Mouse (Mus musculus): ENCODE results near the gene Akap8l. TPM values are rescaled to one million over a fixed set of nuclear protein-coding genes. Genes with fewer than 3 reads are reported as not detected.

Akap8l gene
- total RNA-seq, 1 experiment: 63.6 TPM

- in situ Hi-C loops (cut with MboI; ENCODE audit: low sequenced_read_pairs in 2 of 2, unreplicated experiment in 2 of 2): loop anchor here in 1 of 2 experiments (10.0 kb wide), 1 partner anchor 155 kb away; no protein-coding TSS in a partner anchor
- DNase-seq (ENCODE audit: low read depth, low spot score): no peak
- H3K9ac ChIP-seq (ENCODE audit: insufficient read depth, low read depth, low read length, poor library complexity, severe bottlenecking): no peak overlapping the region
- H3K4me3 ChIP-seq (ENCODE audit: insufficient read depth in 1 of 2, low read depth in 1 of 2, low read length in 2 of 2, poor library complexity in 1 of 2, severe bottlenecking in 1 of 2): no peak overlapping the region
- H3K9me3 ChIP-seq (ENCODE audit: control insufficient read depth, insufficient read depth, low read depth, low read length): no peaks in the 10 kb centered on the region
- no peak overlapping the region for H3K27ac ChIP-seq (ENCODE audit: insufficient read depth, low read depth, low read length, poor library complexity, severe bottlenecking)
- H3K4me1 ChIP-seq (ENCODE audit: control insufficient read depth in 2 of 2, insufficient read depth in 2 of 2, low read length in 2 of 2, poor library complexity in 1 of 2): no peaks in the 10 kb centered on the region
- TF ChIP-seq HCFC1 (IDR thresholded peaks at IDR 0.05; ENCODE audit: borderline replicate concordance, insufficient read depth, low read length): no peak
- TF ChIP-seq CHD2 (IDR thresholded peaks at IDR 0.05; ENCODE audit: low read depth, low read length): no peak
- TF ChIP-seq MAFK (IDR thresholded peaks at IDR 0.05; ENCODE audit: insufficient read depth, low read depth, low read length): no peak
- TF ChIP-seq ZC3H11A (IDR thresholded peaks at IDR 0.05; ENCODE audit: borderline replicate concordance, low read depth, low read length): no peak
- no peak for TF ChIP-seq ZNF384 (IDR thresholded peaks at IDR 0.05; ENCODE audit: low read depth, low read length)
- peaks cover 24% of the 10 kb centered on the region for H3K36me3 ChIP-seq (ENCODE audit: control insufficient read depth, insufficient read depth, low read length, poor library complexity, severe bottlenecking)
Observed at GRCm38 (mm10) chr17:32340110-32340509, 10.3 kb downstream of the Akap8l start.

- Histone ChIP-seq H3K27ac (ENCODE audit: insufficient read depth, low read depth, low read length, poor library complexity, severe bottlenecking) (no peak overlapping the region), H3K4me3 (ENCODE audit: insufficient read depth in 1 of 2, low read depth in 1 of 2, low read length in 2 of 2, poor library complexity in 1 of 2, severe bottlenecking in 1 of 2) (no peak overlapping the region), H3K9ac (ENCODE audit: insufficient read depth, low read depth, low read length, poor library complexity, severe bottlenecking) (no peak overlapping the region), H3K4me1 (ENCODE audit: control insufficient read depth in 2 of 2, insufficient read depth in 2 of 2, low read length in 2 of 2, poor library complexity in 1 of 2) (peaks cover 0 to 3% of the 10 kb centered on the region in 2 experiments; a peak in 1 of 4 replicates), H3K9me3 (ENCODE audit: control insufficient read depth, insufficient read depth, low read depth, low read length) (no peaks in the 10 kb centered on the region), H3K36me3 (ENCODE audit: control insufficient read depth, insufficient read depth, low read length, poor library complexity, severe bottlenecking) (peaks cover 46% of the 10 kb centered on the region)
- TF ChIP-seq CHD2 (IDR thresholded peaks at IDR 0.05; ENCODE audit: low read depth, low read length) (no peak), HCFC1 (IDR thresholded peaks at IDR 0.05; ENCODE audit: borderline replicate concordance, insufficient read depth, low read length) (no peak), ZC3H11A (IDR thresholded peaks at IDR 0.05; ENCODE audit: borderline replicate concordance, low read depth, low read length) (no peak), ZNF384 (IDR thresholded peaks at IDR 0.05; ENCODE audit: low read depth, low read length) (no peak), MAFK (IDR thresholded peaks at IDR 0.05; ENCODE audit: insufficient read depth, low read depth, low read length) (no peak)
- no peak for DNase-seq (ENCODE audit: low read depth, low spot score)
- in situ Hi-C loops (cut with MboI; ENCODE audit: low sequenced_read_pairs in 2 of 2, unreplicated experiment in 2 of 2): no loop called here
Observed at GRCm38 (mm10) chr17:32335869-32336268, 14.5 kb downstream of the Akap8l start.

GRCm38 (mm10) chr17:32334921-32335320 lies 15.5 kb downstream of the Akap8l start:
- peaks cover 0 to 3% of the 10 kb centered on the region in 2 experiments; a peak in 1 of 4 replicates for H3K4me1 ChIP-seq (ENCODE audit: control insufficient read depth in 2 of 2, insufficient read depth in 2 of 2, low read length in 2 of 2, poor library complexity in 1 of 2)
- no peak overlapping the region for H3K27ac ChIP-seq (ENCODE audit: insufficient read depth, low read depth, low read length, poor library complexity, severe bottlenecking)
- no peak for DNase-seq (ENCODE audit: low read depth, low spot score)
- in situ Hi-C loops (cut with MboI; ENCODE audit: low sequenced_read_pairs in 2 of 2, unreplicated experiment in 2 of 2): no loop called here
- no peaks in the 10 kb centered on the region for H3K9me3 ChIP-seq (ENCODE audit: control insufficient read depth, insufficient read depth, low read depth, low read length)
- no peak overlapping the region for H3K4me3 ChIP-seq (ENCODE audit: insufficient read depth in 1 of 2, low read depth in 1 of 2, low read length in 2 of 2, poor library complexity in 1 of 2, severe bottlenecking in 1 of 2)
- no peak overlapping the region for H3K9ac ChIP-seq (ENCODE audit: insufficient read depth, low read depth, low read length, poor library complexity, severe bottlenecking)
- H3K36me3 ChIP-seq (ENCODE audit: control insufficient read depth, insufficient read depth, low read length, poor library complexity, severe bottlenecking): peaks cover 46% of the 10 kb centered on the region
- no peak for TF ChIP-seq ZNF384 (IDR thresholded peaks at IDR 0.05; ENCODE audit: low read depth, low read length)
- TF ChIP-seq ZC3H11A (IDR thresholded peaks at IDR 0.05; ENCODE audit: borderline replicate concordance, low read depth, low read length): no peak

GRCm38 (mm10) chr17:32333675-32334303 lies 16.6 kb downstream of the Akap8l start:
- Histone ChIP-seq H3K9ac (ENCODE audit: insufficient read depth, low read depth, low read length, poor library complexity, severe bottlenecking) (peak overlapping the region; percentile 37), H3K4me3 (ENCODE audit: insufficient read depth in 1 of 2, low read depth in 1 of 2, low read length in 2 of 2, poor library complexity in 1 of 2, severe bottlenecking in 1 of 2) (peak overlapping the region; percentile 24 to 44), H3K4me1 (ENCODE audit: control insufficient read depth in 2 of 2, insufficient read depth in 2 of 2, low read length in 2 of 2, poor library complexity in 1 of 2) (peaks cover 0 to 3% of the 10 kb centered on the region in 2 experiments; a peak in 1 of 4 replicates), H3K36me3 (ENCODE audit: control insufficient read depth, insufficient read depth, low read length, poor library complexity, severe bottlenecking) (peaks cover 46% of the 10 kb centered on the region), H3K27ac (ENCODE audit: insufficient read depth, low read depth, low read length, poor library complexity, severe bottlenecking) (no peak overlapping the region), H3K9me3 (ENCODE audit: control insufficient read depth, insufficient read depth, low read depth, low read length) (no peaks in the 10 kb centered on the region)
- no peak for DNase-seq (ENCODE audit: low read depth, low spot score)
- in situ Hi-C loops (cut with MboI; ENCODE audit: low sequenced_read_pairs in 2 of 2, unreplicated experiment in 2 of 2): no loop called here
- TF ChIP-seq ZC3H11A (IDR thresholded peaks at IDR 0.05; ENCODE audit: borderline replicate concordance, low read depth, low read length) (no peak), HCFC1 (IDR thresholded peaks at IDR 0.05; ENCODE audit: borderline replicate concordance, insufficient read depth, low read length) (no peak), CHD2 (IDR thresholded peaks at IDR 0.05; ENCODE audit: low read depth, low read length) (no peak), MAFK (IDR thresholded peaks at IDR 0.05; ENCODE audit: insufficient read depth, low read depth, low read length) (no peak), ZNF384 (IDR thresholded peaks at IDR 0.05; ENCODE audit: low read depth, low read length) (no peak)
